Mouse (Mus musculus): ENCODE data around the gene Wfdc3. TPM values are rescaled to one million over a fixed set of nuclear protein-coding genes. Genes with fewer than 3 reads are reported as not detected.

Gene Wfdc3
- polyA plus RNA-seq, 1 experiment, result not detected

Other genes starting within 250 kb of the Wfdc3 start
- gene Pigt, start 248.4 kb downstream of the Wfdc3 start, polyA plus RNA-seq (2012; ENCODE audit: insufficient read depth, insufficient read length, missing spikeins), result 15.7 and 21.6 TPM in 2 replicates
- gene Wfdc2, start 183.5 kb downstream of the Wfdc3 start, polyA plus RNA-seq (2012; ENCODE audit: insufficient read depth, insufficient read length, missing spikeins), result not detected in 2 replicates
- gene Spint3, start 172.5 kb downstream of the Wfdc3 start, polyA plus RNA-seq (2012; ENCODE audit: insufficient read depth, insufficient read length, missing spikeins), result not detected in 2 replicates
- gene Wfdc6a, start 160.5 kb downstream of the Wfdc3 start, polyA plus RNA-seq (2012; ENCODE audit: insufficient read depth, insufficient read length, missing spikeins), result not detected in 2 replicates
- not detected in 2 replicates for gene Eppin, start 152.3 kb downstream of the Wfdc3 start, polyA plus RNA-seq (2012; ENCODE audit: insufficient read depth, insufficient read length, missing spikeins)
- not detected in 2 replicates for gene Wfdc6b, start 132.4 kb downstream of the Wfdc3 start, polyA plus RNA-seq (2012; ENCODE audit: insufficient read depth, insufficient read length, missing spikeins)
- not detected in 2 replicates for gene Wfdc8, start 132.3 kb downstream of the Wfdc3 start, polyA plus RNA-seq (2012; ENCODE audit: insufficient read depth, insufficient read length, missing spikeins)
- not detected in 2 replicates for gene Wfdc16, start 107.1 kb downstream of the Wfdc3 start, polyA plus RNA-seq (2012; ENCODE audit: insufficient read depth, insufficient read length, missing spikeins)
- not detected in 2 replicates for gene Wfdc10, start 89.9 kb downstream of the Wfdc3 start, polyA plus RNA-seq (2012; ENCODE audit: insufficient read depth, insufficient read length, missing spikeins)
- gene Wfdc9, start 89.3 kb downstream of the Wfdc3 start, polyA plus RNA-seq (2012; ENCODE audit: insufficient read depth, insufficient read length, missing spikeins), result not detected in 2 replicates
- not detected in 2 replicates for gene Wfdc11, start 71.8 kb downstream of the Wfdc3 start, polyA plus RNA-seq (2012; ENCODE audit: insufficient read depth, insufficient read length, missing spikeins)
- gene Wfdc13, start 60.8 kb downstream of the Wfdc3 start, polyA plus RNA-seq (2012; ENCODE audit: insufficient read depth, insufficient read length, missing spikeins), result not detected in 2 replicates
- gene Spint4, start 47.4 kb downstream of the Wfdc3 start, polyA plus RNA-seq (2012; ENCODE audit: insufficient read depth, insufficient read length, missing spikeins), result not detected in 2 replicates
- gene Spint5, start 30.6 kb downstream of the Wfdc3 start, polyA plus RNA-seq (2012; ENCODE audit: insufficient read depth, insufficient read length, missing spikeins), result not detected in 2 replicates
- gene Dnttip1, start 52 bp upstream of the Wfdc3 start, polyA plus RNA-seq (2012; ENCODE audit: insufficient read depth, insufficient read length, missing spikeins), result 12.7 and 16.6 TPM in 2 replicates
- gene Ube2c, start 24.0 kb upstream of the Wfdc3 start, polyA plus RNA-seq (2012; ENCODE audit: insufficient read depth, insufficient read length, missing spikeins), result 1.4 and 3.8 TPM in 2 replicates
- gene Tnnc2, start 34.0 kb upstream of the Wfdc3 start, polyA plus RNA-seq (2012; ENCODE audit: insufficient read depth, insufficient read length, missing spikeins), result 204 and 410 TPM in 2 replicates
- gene Snx21, start 39.9 kb upstream of the Wfdc3 start, polyA plus RNA-seq (2012; ENCODE audit: insufficient read depth, insufficient read length, missing spikeins), result 28.2 and 36.8 TPM in 2 replicates
- 15.5 and 16.3 TPM in 2 replicates for gene Acot8, start 59.0 kb upstream of the Wfdc3 start, polyA plus RNA-seq (2012; ENCODE audit: insufficient read depth, insufficient read length, missing spikeins)
- 1.5 and 3.6 TPM in 2 replicates for gene Zswim3, start 59.2 kb upstream of the Wfdc3 start, polyA plus RNA-seq (2012; ENCODE audit: insufficient read depth, insufficient read length, missing spikeins)
- gene Zswim1, start 76.8 kb upstream of the Wfdc3 start, polyA plus RNA-seq (2012; ENCODE audit: insufficient read depth, insufficient read length, missing spikeins), result 4.1 and 5.3 TPM in 2 replicates
- gene Spata25, start 82.6 kb upstream of the Wfdc3 start, polyA plus RNA-seq (2012; ENCODE audit: insufficient read depth, insufficient read length, missing spikeins), result not detected in 2 replicates
- 44.9 and 55.0 TPM in 2 replicates for gene Ctsa, start 86.9 kb upstream of the Wfdc3 start, polyA plus RNA-seq (2012; ENCODE audit: insufficient read depth, insufficient read length, missing spikeins)
- 1.1 and 4.1 TPM in 2 replicates for gene Neurl2, start 87.5 kb upstream of the Wfdc3 start, polyA plus RNA-seq (2012; ENCODE audit: insufficient read depth, insufficient read length, missing spikeins)
- gene Pltp, start 111.8 kb upstream of the Wfdc3 start, polyA plus RNA-seq (2012; ENCODE audit: insufficient read depth, insufficient read length, missing spikeins), result 59.0 and 82.5 TPM in 2 replicates
- 21.6 and 25.6 TPM in 2 replicates for gene Pcif1, start 133.4 kb upstream of the Wfdc3 start, polyA plus RNA-seq (2012; ENCODE audit: insufficient read depth, insufficient read length, missing spikeins)
- gene Zfp335, start 165.8 kb upstream of the Wfdc3 start, polyA plus RNA-seq (2012; ENCODE audit: insufficient read depth, insufficient read length, missing spikeins), result 6.2 and 6.9 TPM in 2 replicates
- 5.8 and 6.9 TPM in 2 replicates for gene Mmp9, start 194.8 kb upstream of the Wfdc3 start, polyA plus RNA-seq (2012; ENCODE audit: insufficient read depth, insufficient read length, missing spikeins)
- 1.2 and 1.3 TPM in 2 replicates for gene Slc12a5, start 214.9 kb upstream of the Wfdc3 start, polyA plus RNA-seq (2012; ENCODE audit: insufficient read depth, insufficient read length, missing spikeins)